7 mouse cellular contexts compared by ENCODE assay signal in genomic region chr8:124827387-124827786, GRCm38 (mm10). TPM values are rescaled to one million over a fixed set of nuclear protein-coding genes. Genes with fewer than 3 reads are reported as not detected.
DNase-seq lines count a peak whose midpoint lies in the region; ATAC-seq and TF ChIP-seq lines count a peak whose summit lies in the region.

No protein-coding gene starts in this region.

- no peak for TF ChIP-seq POLR2A in brain, embryonic 14.5 days (IDR thresholded peaks at IDR 0.05; ENCODE audit: borderline replicate concordance, extremely low read depth, insufficient read depth, insufficient read length, poor library complexity, severe bottlenecking)
- no peak for TF ChIP-seq POLR2A in olfactory bulb, adult 2 months (IDR thresholded peaks at IDR 0.05; ENCODE audit: insufficient read depth, low read depth, low read length)

- TF ChIP-seq CTCF in brain, embryonic 14.5 days (IDR thresholded peaks at IDR 0.05; ENCODE audit: borderline replicate concordance, extremely low read depth, insufficient read depth, insufficient read length): peak; percentile 78
- peak; percentile 62; the same call in 1 of the 2 replicates for TF ChIP-seq CTCF in olfactory bulb, adult 2 months (IDR thresholded peaks at IDR 0.05; ENCODE audit: insufficient read depth, low read depth, low read length)

- H3K9me3 ChIP-seq in limb, embryonic 11.5 days (ENCODE audit: control insufficient read depth, low read length): no peaks in the 10 kb centered on the region

- ATAC-seq in erythroblast, adult 5-6 weeks (replicated peaks; ENCODE audit: low FRiP score, poor library complexity, severe bottlenecking): peak; percentile 68
- ATAC-seq in limb, embryonic 11.5 days (ENCODE audit: insufficient number of reproducible peaks, low FRiP score, low TSS enrichment, low read depth): no peak

- H3K4me3 ChIP-seq in limb, embryonic 11.5 days (ENCODE audit: low read depth, low read length): no peak overlapping the region
- no peak overlapping the region for H3K4me3 ChIP-seq in olfactory bulb, adult 2 months (ENCODE audit: insufficient read depth, low read depth, low read length)

- WGBS in limb, embryonic 11.5 days: 5% methylated on average over 5 of the region's 5 CpGs
- 7% methylated on average over 5 of the region's 5 CpGs for WGBS in olfactory bulb, adult 2 months

- DNase-seq in 3134 (ENCODE audit: extremely low read depth, insufficient read length, low spot score) (peak; percentile 28), 416B (ENCODE audit: low read depth) (peak; percentile 69)
- DNase-seq in brain, embryonic 14.5 days (ENCODE audit: low read depth): peak; percentile 64
- DNase-seq in kidney, adult 9 months: peak; percentile 80
- DNase-seq in limb, embryonic 11.5 days (ENCODE audit: low spot score): peak; percentile 76

- no peak overlapping the region for H3K27ac ChIP-seq in limb, embryonic 11.5 days (replicated peaks; ENCODE audit: low read depth, low read length)
- H3K27ac ChIP-seq in olfactory bulb, adult 2 months (ENCODE audit: insufficient read depth, low read depth, low read length): peak overlapping the region; percentile 68

- no peaks in the 10 kb centered on the region for H3K27me3 ChIP-seq in limb, embryonic 11.5 days (ENCODE audit: control insufficient read depth, insufficient read depth, low read length)

- H3K4me1 ChIP-seq in limb, embryonic 11.5 days (ENCODE audit: control insufficient read depth, insufficient read depth, low read length): no peaks in the 10 kb centered on the region
- peaks cover 12% of the 10 kb centered on the region for H3K4me1 ChIP-seq in olfactory bulb, adult 2 months (ENCODE audit: control insufficient read depth, insufficient read depth, low read length)

- no peaks in the 10 kb centered on the region for H3K36me3 ChIP-seq in limb, embryonic 11.5 days (ENCODE audit: control insufficient read depth, insufficient read depth, low read length)

- H3K4me2 ChIP-seq in limb, embryonic 11.5 days (ENCODE audit: low read depth, severe bottlenecking): no peak overlapping the region

- no peak overlapping the region for H3K9ac ChIP-seq in limb, embryonic 11.5 days (ENCODE audit: low read length)

RNA-seq across cellular contexts. Expression of gene Trim67, which starts 34.5 kb away (rescaled TPM):
- polyA plus RNA-seq in brain, embryonic 14.5 days (2012; rRNA removed): 41.7 and 81.6 TPM in 2 replicates
- total RNA-seq in erythroblast, adult 5-6 weeks (2015; ENCODE audit: low replicate concordance): not detected in 2 replicates
- not detected in 2 replicates for total RNA-seq in erythroblast, adult 5-6 weeks (2017; ENCODE audit: low replicate concordance)
- 0.01 TPM in 1 of 2 replicates, not detected in the other for polyA plus RNA-seq in limb, embryonic 11.5 days (2014; fragmentation: Nextera tagmentation; extraction: Ambion mirVana)
- not detected in 2 replicates for polyA plus RNA-seq in olfactory bulb, adult 2 months (2012; ENCODE audit: insufficient read depth, insufficient read length, low replicate concordance, missing spikeins)

RNA-seq across cellular contexts. Expression of gene Gnpat, which starts 35.4 kb away (rescaled TPM):
- 81.7 and 84.6 TPM in 2 replicates for polyA plus RNA-seq in brain, embryonic 14.5 days (2012; rRNA removed)
- total RNA-seq in erythroblast, adult 5-6 weeks (2015; ENCODE audit: low replicate concordance): 29.7 and 35.0 TPM in 2 replicates
- total RNA-seq in erythroblast, adult 5-6 weeks (2017; ENCODE audit: low replicate concordance): 18.0 and 40.7 TPM in 2 replicates
- 121 and 128 TPM in 2 replicates for polyA plus RNA-seq in limb, embryonic 11.5 days (2014; fragmentation: Nextera tagmentation; extraction: Ambion mirVana)
- polyA plus RNA-seq in olfactory bulb, adult 2 months (2012; ENCODE audit: insufficient read depth, insufficient read length, low replicate concordance, missing spikeins): 306 TPM in 1 of 2 replicates, not detected in the other

RNA-seq across cellular contexts. Expression of gene 2810004N23Rik, which starts 35.5 kb away (rescaled TPM):
- polyA plus RNA-seq in brain, embryonic 14.5 days (2012; rRNA removed): 22.6 and 23.7 TPM in 2 replicates
- 5.6 and 7.1 TPM in 2 replicates for total RNA-seq in erythroblast, adult 5-6 weeks (2015; ENCODE audit: low replicate concordance)
- total RNA-seq in erythroblast, adult 5-6 weeks (2017; ENCODE audit: low replicate concordance): 9.2 and 9.8 TPM in 2 replicates
- polyA plus RNA-seq in limb, embryonic 11.5 days (2014; fragmentation: Nextera tagmentation; extraction: Ambion mirVana): 58.4 and 58.9 TPM in 2 replicates
- polyA plus RNA-seq in olfactory bulb, adult 2 months (2012; ENCODE audit: insufficient read depth, insufficient read length, low replicate concordance, missing spikeins): not detected in 2 replicates

Comparison
In these comparisons a context has a peak if more than half of its experiments do, and no peak if none do; other contexts are left out.
1. DNase-seq: peak in every context shown above with its lines; median percentile 80 in kidney, adult 9 months; 76 in limb, embryonic 11.5 days; 69 in 416B; 64 in brain, embryonic 14.5 days; 28 in 3134.
2. RNA of gene Trim67, which starts 34.5 kb away (polyA plus RNA-seq): 41.7 to 81.6 TPM in brain, embryonic 14.5 days; 0.01 TPM in limb, embryonic 11.5 days and not detected in olfactory bulb, adult 2 months; every median in the first group is over 10 times any median in the second.